Mouse (Mus musculus): ENCODE results near the gene Il4i1. TPM values are rescaled to one million over a fixed set of nuclear protein-coding genes. Genes with fewer than 3 reads are reported as not detected.
A peak's percentile ranks its signal among the peaks of the same experiment; 100 is the strongest.

Gene Il4i1
- polyA plus RNA-seq, 1 experiment from 2014 or later = 0.64 TPM

MicroRNA genes within 50 kb of the gene (microRNA counts, 519-probe panel; counts per million panel counts)
- microRNA mmu-miR-707 = 582 counts per million, percentile 70 among the panel's probes with 10 or more counts

Small RNAs within 50 kb of the gene (microRNA-seq; reads per million reads assigned to microRNA genes)
- gene Mir707 = not detected

Other genes starting within 250 kb of the Il4i1 start
- gene Napsa, start 244.0 kb upstream of the Il4i1 start, polyA plus RNA-seq (2016; fragmentation: Nextera tagmentation; extraction: Ambion mirVana) = 2.5 and 3.1 TPM in 2 replicates
- 0.13 and 0.24 TPM in 2 replicates for gene Kcnc3, start 225.7 kb upstream of the Il4i1 start, polyA plus RNA-seq (2016; fragmentation: Nextera tagmentation; extraction: Ambion mirVana)
- gene Myh14, start 145.5 kb upstream of the Il4i1 start, polyA plus RNA-seq (2016; fragmentation: Nextera tagmentation; extraction: Ambion mirVana) = 0.13 and 0.35 TPM in 2 replicates
- gene Izumo2, start 107.6 kb upstream of the Il4i1 start, polyA plus RNA-seq (2016; fragmentation: Nextera tagmentation; extraction: Ambion mirVana) = not detected in 2 replicates
- gene Vrk3, start 68.0 kb upstream of the Il4i1 start, polyA plus RNA-seq (2016; fragmentation: Nextera tagmentation; extraction: Ambion mirVana) = 31.0 and 31.7 TPM in 2 replicates
- 1.7 and 1.9 TPM in 2 replicates for gene Zfp473, start 65.3 kb upstream of the Il4i1 start, polyA plus RNA-seq (2016; fragmentation: Nextera tagmentation; extraction: Ambion mirVana)
- gene Nup62, start 299 bp upstream of the Il4i1 start, polyA plus RNA-seq (2016; fragmentation: Nextera tagmentation; extraction: Ambion mirVana) = 82.6 and 84.9 TPM in 2 replicates
- gene Atf5, start 271 bp downstream of the Il4i1 start, polyA plus RNA-seq (2016; fragmentation: Nextera tagmentation; extraction: Ambion mirVana) = 5.4 and 5.7 TPM in 2 replicates
- 42.7 and 45.3 TPM in 2 replicates for gene Akt1s1, start 32.6 kb downstream of the Il4i1 start, polyA plus RNA-seq (2016; fragmentation: Nextera tagmentation; extraction: Ambion mirVana)
- gene Tbc1d17, start 32.7 kb downstream of the Il4i1 start, polyA plus RNA-seq (2016; fragmentation: Nextera tagmentation; extraction: Ambion mirVana) = 34.4 and 39.6 TPM in 2 replicates
- 26.1 and 26.7 TPM in 2 replicates for gene Pnkp, start 40.8 kb downstream of the Il4i1 start, polyA plus RNA-seq (2016; fragmentation: Nextera tagmentation; extraction: Ambion mirVana)
- gene Ptov1, start 53.4 kb downstream of the Il4i1 start, polyA plus RNA-seq (2016; fragmentation: Nextera tagmentation; extraction: Ambion mirVana) = 114 and 121 TPM in 2 replicates
- 60.4 and 61.0 TPM in 2 replicates for gene Med25, start 76.3 kb downstream of the Il4i1 start, polyA plus RNA-seq (2016; fragmentation: Nextera tagmentation; extraction: Ambion mirVana)
- 9.0 and 11.4 TPM in 2 replicates for gene Fuz, start 79.7 kb downstream of the Il4i1 start, polyA plus RNA-seq (2016; fragmentation: Nextera tagmentation; extraction: Ambion mirVana)
- gene Ap2a1, start 113.1 kb downstream of the Il4i1 start, polyA plus RNA-seq (2016; fragmentation: Nextera tagmentation; extraction: Ambion mirVana) = 85.1 and 86.5 TPM in 2 replicates
- gene Tsks, start 126.8 kb downstream of the Il4i1 start, polyA plus RNA-seq (2016; fragmentation: Nextera tagmentation; extraction: Ambion mirVana) = 0.33 TPM in 1 of 2 replicates, not detected in the other
- 4.0 and 4.3 TPM in 2 replicates for gene Cpt1c, start 158.5 kb downstream of the Il4i1 start, polyA plus RNA-seq (2016; fragmentation: Nextera tagmentation; extraction: Ambion mirVana)
- gene Prmt1, start 170.2 kb downstream of the Il4i1 start, polyA plus RNA-seq (2016; fragmentation: Nextera tagmentation; extraction: Ambion mirVana) = 248 and 262 TPM in 2 replicates
- 50.4 and 55.9 TPM in 2 replicates for gene Irf3, start 181.3 kb downstream of the Il4i1 start, polyA plus RNA-seq (2016; fragmentation: Nextera tagmentation; extraction: Ambion mirVana)
- gene Bcl2l12, start 182.3 kb downstream of the Il4i1 start, polyA plus RNA-seq (2016; fragmentation: Nextera tagmentation; extraction: Ambion mirVana) = 23.6 and 25.4 TPM in 2 replicates
- 19.0 and 21.4 TPM in 2 replicates for gene Scaf1, start 200.0 kb downstream of the Il4i1 start, polyA plus RNA-seq (2016; fragmentation: Nextera tagmentation; extraction: Ambion mirVana)
- gene Rras, start 201.6 kb downstream of the Il4i1 start, polyA plus RNA-seq (2016; fragmentation: Nextera tagmentation; extraction: Ambion mirVana) = 13.9 and 15.5 TPM in 2 replicates
- gene Prr12, start 236.5 kb downstream of the Il4i1 start, polyA plus RNA-seq (2016; fragmentation: Nextera tagmentation; extraction: Ambion mirVana) = 3.0 and 4.1 TPM in 2 replicates
- gene Nosip, start 246.0 kb downstream of the Il4i1 start, polyA plus RNA-seq (2016; fragmentation: Nextera tagmentation; extraction: Ambion mirVana) = 31.6 and 38.7 TPM in 2 replicates
- gene Prrg2, start 246.3 kb downstream of the Il4i1 start, polyA plus RNA-seq (2016; fragmentation: Nextera tagmentation; extraction: Ambion mirVana) = 8.5 and 8.6 TPM in 2 replicates

Data from liver, embryonic 12.5 days (tissue).